Mouse (Mus musculus): Measurements from ENCODE around the gene Rer1. TPM values are rescaled to one million over a fixed set of nuclear protein-coding genes. Genes with fewer than 3 reads are reported as not detected.
"Not testable (repeated sequence)": the region's sequence is repeated elsewhere in the genome, so short reads cannot be mapped to it uniquely, and the experiment has no call there.

Rer1 gene
- polyA plus RNA-seq, 1 experiment from 2014 or later: 144 TPM

DNA sequence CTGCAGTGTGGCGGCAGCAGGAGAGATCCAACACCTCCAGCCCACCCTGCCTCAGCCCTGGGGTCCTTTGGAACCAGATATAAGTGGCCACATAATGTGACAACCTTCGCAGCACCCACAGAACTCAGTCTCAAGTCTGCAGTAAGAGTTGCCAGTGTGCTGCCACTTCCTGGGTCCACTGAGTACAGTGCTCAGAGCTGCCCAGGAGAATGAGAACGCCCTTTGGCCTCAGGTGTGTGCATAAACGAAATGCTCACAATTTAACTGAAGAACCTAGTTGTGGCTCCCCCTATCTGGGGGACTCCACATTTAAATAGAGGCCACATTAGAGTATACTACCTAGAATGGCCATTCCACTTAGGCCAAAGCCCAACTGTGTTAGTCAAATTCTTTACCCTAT lies 2.6 kb downstream of the Rer1 start:
- DNase-seq (ENCODE audit: low spot score): no peak
- 91% methylated on average over 4 of the region's 4 CpGs for WGBS
- Histone ChIP-seq H3K27ac (no peak overlapping the region), H3K27me3 (ENCODE audit: insufficient read depth, poor library complexity, severe bottlenecking) (no peaks in the 10 kb centered on the region), H3K4me3 (no peak overlapping the region), H3K4me1 (replicated peaks) (peaks cover 37% of the 10 kb centered on the region), H3K9me3 (no peaks in the 10 kb centered on the region), H3K36me3 (peaks cover 53% of the 10 kb centered on the region)

DNA sequence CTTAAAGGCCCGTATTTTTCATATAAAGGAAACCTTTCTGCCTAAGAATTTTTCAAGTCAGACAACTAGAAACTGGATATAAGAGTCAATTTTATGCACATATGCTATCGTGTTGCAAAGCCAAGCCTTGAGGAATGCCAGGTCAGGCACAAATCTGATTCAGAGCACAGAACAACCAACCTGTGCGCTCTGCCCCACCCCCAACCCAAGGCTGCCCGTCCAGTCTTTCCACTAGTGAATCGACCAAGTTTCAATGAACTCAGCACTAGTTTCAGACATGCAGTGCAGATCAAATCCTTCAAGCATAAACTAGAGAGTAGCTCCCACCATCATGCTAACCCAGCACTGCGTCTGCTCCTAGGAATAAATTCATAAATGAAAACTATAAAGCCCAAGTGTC lies 6.5 kb downstream of the Rer1 start:
- Histone ChIP-seq H3K27ac (no peak overlapping the region), H3K36me3 (peaks cover 92% of the 10 kb centered on the region), H3K4me1 (replicated peaks) (peaks cover 16% of the 10 kb centered on the region), H3K9me3 (no peaks in the 10 kb centered on the region), H3K27me3 (ENCODE audit: insufficient read depth, poor library complexity, severe bottlenecking) (no peaks in the 10 kb centered on the region), H3K4me3 (no peak overlapping the region)
- WGBS: 89% methylated on average over 6 of the region's 6 CpGs
- no peak for DNase-seq (ENCODE audit: low spot score)

DNA sequence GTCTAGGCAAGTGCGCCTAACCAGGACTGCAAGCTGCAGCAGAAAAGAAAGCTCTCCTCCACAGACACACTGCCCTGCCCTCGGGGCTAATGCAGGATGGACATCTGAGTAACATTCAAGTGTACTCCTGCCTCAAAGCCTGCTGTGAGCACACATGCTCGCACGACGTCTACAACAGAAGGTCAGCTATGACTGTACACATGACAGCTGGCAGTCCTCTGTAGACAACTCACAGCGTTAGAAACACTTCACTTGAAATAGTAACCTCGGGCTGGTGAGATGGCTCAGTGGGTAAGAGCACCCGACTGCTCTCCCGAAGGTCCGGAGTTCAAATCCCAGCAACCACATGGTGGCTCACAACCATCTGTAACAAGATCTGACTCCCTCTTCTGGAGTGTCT lies 7.4 kb downstream of the Rer1 start:
- H3K4me1 ChIP-seq (replicated peaks); DNase-seq (ENCODE audit: low spot score); H3K27ac ChIP-seq; H3K4me3 ChIP-seq; H3K9me3 ChIP-seq; H3K27me3 ChIP-seq (ENCODE audit: insufficient read depth, poor library complexity, severe bottlenecking): not testable (repeated sequence)
- WGBS: 92% methylated on average over 10 of the region's 10 CpGs
- H3K36me3 ChIP-seq: peaks cover 98% of the 10 kb centered on the region

GRCm38 (mm10) chr4:155076677-155077076 lies 9.5 kb downstream of the Rer1 start:
- WGBS: 90% methylated on average over 9 of the region's 9 CpGs

GRCm38 (mm10) chr4:155075813-155076212 lies 10.4 kb downstream of the Rer1 start:
- Histone ChIP-seq H3K27me3 (ENCODE audit: insufficient read depth, poor library complexity, severe bottlenecking) (no peaks in the 10 kb centered on the region), H3K9me3 (no peaks in the 10 kb centered on the region), H3K36me3 (peaks cover 100% of the 10 kb centered on the region), H3K4me1 (replicated peaks) (no peaks in the 10 kb centered on the region), H3K27ac (no peak overlapping the region), H3K4me3 (no peak overlapping the region)
- WGBS: 92% methylated on average over 2 of the region's 2 CpGs
- no peak for DNase-seq (ENCODE audit: low spot score)

More at GRCm38 (mm10) chr4:155076677-155077076, 9.5 kb downstream of the Rer1 start:
- no peak for DNase-seq (ENCODE audit: low spot score)
- Histone ChIP-seq H3K27me3 (ENCODE audit: insufficient read depth, poor library complexity, severe bottlenecking) (no peaks in the 10 kb centered on the region), H3K36me3 (peaks cover 98% of the 10 kb centered on the region), H3K9me3 (no peaks in the 10 kb centered on the region), H3K27ac (no peak overlapping the region), H3K4me3 (no peak overlapping the region), H3K4me1 (replicated peaks) (no peaks in the 10 kb centered on the region)

- WGBS: 92% methylated on average over 9 of the region's 9 CpGs
- no peaks in the 10 kb centered on the region for H3K4me1 ChIP-seq (replicated peaks)
- no peak overlapping the region for H3K4me3 ChIP-seq
- DNase-seq (ENCODE audit: low spot score): no peak
- peaks cover 100% of the 10 kb centered on the region for H3K36me3 ChIP-seq
- H3K9me3 ChIP-seq: no peaks in the 10 kb centered on the region
- H3K27me3 ChIP-seq (ENCODE audit: insufficient read depth, poor library complexity, severe bottlenecking): no peaks in the 10 kb centered on the region
- H3K27ac ChIP-seq: no peak overlapping the region
Measured at GRCm38 (mm10) chr4:155075137-155075536, 11.0 kb downstream of the Rer1 start.

DNA sequence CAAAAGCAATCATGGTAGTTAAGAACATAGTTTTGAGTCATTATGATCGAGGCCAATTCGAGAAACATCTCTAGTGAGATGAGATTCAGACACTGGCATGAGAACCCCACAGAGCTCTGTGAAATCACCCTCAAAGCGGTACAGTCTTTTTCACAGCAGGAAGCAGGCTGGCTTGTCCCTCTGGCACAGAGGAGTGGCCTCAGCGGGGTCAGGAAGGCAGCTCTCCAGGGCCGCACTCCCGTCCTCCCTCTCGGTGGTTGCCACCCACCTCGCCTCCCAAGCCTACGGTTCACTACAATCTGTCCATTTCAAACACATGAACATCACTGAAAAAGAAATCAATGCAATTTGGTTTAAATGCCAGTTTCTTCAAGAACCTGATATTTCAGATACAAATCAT lies 11.8 kb downstream of the Rer1 start:
- H3K27ac ChIP-seq: no peak overlapping the region
- H3K9me3 ChIP-seq: no peaks in the 10 kb centered on the region
- WGBS: 80% methylated on average over 9 of the region's 9 CpGs
- H3K27me3 ChIP-seq (ENCODE audit: insufficient read depth, poor library complexity, severe bottlenecking): no peaks in the 10 kb centered on the region
- peaks cover 100% of the 10 kb centered on the region for H3K36me3 ChIP-seq
- H3K4me1 ChIP-seq (replicated peaks): no peaks in the 10 kb centered on the region
- DNase-seq (ENCODE audit: low spot score): no peak
- no peak overlapping the region for H3K4me3 ChIP-seq

DNA sequence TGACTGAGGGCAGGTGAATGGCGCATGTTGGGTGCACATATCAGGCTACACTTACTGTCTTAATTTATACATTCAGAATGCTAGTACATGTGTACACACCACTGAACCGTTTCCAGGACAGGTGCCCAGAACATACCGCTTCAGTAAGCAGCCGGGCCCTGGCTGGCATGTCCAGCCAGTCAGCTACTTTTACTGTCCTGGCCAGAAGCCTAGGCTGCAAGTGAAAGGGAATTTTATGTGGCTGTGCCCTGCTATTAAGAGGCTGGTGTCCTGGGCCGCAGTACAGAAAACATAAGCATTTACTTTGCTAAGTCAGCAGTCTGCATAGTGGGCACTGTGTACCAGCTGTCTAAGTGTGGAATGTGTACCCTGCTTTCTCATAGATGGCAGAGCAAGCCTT lies 15.3 kb downstream of the Rer1 start:
- no peak for DNase-seq (ENCODE audit: low spot score)
- Histone ChIP-seq H3K9me3 (no peaks in the 10 kb centered on the region), H3K27me3 (ENCODE audit: insufficient read depth, poor library complexity, severe bottlenecking) (no peaks in the 10 kb centered on the region), H3K36me3 (peaks cover 76% of the 10 kb centered on the region), H3K4me1 (replicated peaks) (peaks cover 28% of the 10 kb centered on the region), H3K4me3 (no peak overlapping the region), H3K27ac (no peak overlapping the region)
- WGBS: 94% methylated on average over 5 of the region's 5 CpGs

DNA sequence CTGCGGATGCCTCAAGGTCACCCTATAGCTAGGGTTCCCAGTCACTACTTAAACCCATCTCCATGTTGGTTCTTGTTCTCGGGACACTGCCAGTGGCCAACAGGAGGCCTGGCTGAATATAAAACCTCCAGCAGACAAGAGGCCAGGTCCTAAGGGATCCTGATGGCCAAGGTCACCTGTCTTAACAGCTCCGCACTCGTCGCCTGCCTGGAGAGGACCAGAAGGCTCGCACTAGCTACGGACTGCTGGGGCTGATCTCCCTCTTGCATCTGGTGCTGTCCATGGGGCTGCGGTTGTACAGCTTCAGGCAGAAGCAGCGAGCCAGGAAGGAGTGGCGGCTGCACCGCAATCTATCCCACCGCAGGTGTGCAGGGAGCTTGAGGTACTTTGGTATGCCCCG lies 16.0 kb downstream of the Rer1 start:
- H3K27me3 ChIP-seq (ENCODE audit: insufficient read depth, poor library complexity, severe bottlenecking): no peaks in the 10 kb centered on the region
- no peak for DNase-seq (ENCODE audit: low spot score)
- H3K27ac ChIP-seq: no peak overlapping the region
- H3K4me3 ChIP-seq: no peak overlapping the region
- no peaks in the 10 kb centered on the region for H3K9me3 ChIP-seq
- 93% methylated on average over 13 of the region's 13 CpGs for WGBS
- H3K36me3 ChIP-seq: peaks cover 69% of the 10 kb centered on the region
- peaks cover 31% of the 10 kb centered on the region for H3K4me1 ChIP-seq (replicated peaks)

DNA sequence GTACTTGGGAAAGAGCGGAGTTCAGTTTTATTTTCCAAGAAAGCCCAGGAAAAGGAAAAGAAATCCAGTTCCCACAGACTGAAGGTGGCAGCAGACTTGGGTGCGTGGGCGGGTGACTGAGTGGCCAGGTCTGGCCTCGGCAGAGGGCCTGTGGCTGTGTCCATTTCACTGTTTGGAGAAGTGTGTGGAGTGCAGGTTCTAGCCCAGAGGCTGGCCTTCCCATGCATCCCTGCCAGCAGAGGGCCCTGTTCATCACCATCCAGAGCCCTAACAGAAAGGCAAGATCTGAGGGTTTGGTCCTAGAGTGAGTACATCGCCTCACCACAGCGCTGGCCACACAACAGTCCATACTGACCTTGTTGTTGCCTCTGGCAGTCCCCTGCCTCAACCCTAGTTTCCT lies 17.0 kb downstream of the Rer1 start:
- Histone ChIP-seq H3K27me3 (ENCODE audit: insufficient read depth, poor library complexity, severe bottlenecking) (no peaks in the 10 kb centered on the region), H3K4me3 (no peak overlapping the region), H3K36me3 (peaks cover 59% of the 10 kb centered on the region), H3K4me1 (replicated peaks) (peaks cover 36% of the 10 kb centered on the region), H3K9me3 (no peaks in the 10 kb centered on the region), H3K27ac (no peak overlapping the region)
- DNase-seq (ENCODE audit: low spot score): no peak
- 86% methylated on average over 6 of the region's 6 CpGs for WGBS

DNA sequence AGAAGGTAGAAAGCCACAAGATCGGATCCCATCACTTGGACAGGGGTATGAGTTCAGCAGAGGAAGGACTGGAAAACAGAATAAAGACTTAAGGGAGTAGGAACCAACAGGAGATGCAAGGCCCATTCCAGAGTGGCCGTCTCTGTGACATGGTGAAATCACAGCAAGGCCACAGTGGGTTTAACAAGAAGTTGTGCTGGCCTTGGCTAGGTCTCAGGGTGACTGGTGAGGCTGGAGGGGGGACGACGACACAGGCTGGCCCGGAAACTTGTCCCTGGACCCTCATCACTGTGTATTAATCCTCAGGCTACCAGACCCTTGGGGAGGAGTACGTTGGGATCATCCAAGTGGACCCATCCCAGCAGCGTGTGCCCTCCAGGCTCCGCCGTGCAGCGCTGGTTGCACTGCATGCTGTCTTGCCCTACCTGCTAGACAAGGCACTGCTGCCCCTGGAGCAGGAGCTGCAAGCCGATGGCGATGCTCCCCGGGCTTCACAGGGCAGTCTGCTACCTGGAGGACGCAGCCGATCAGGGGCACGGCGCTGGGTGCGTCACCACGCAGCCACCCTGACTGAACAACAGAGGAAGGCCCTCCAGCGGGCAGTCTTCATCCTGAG lies 17.7 kb downstream of the Rer1 start:
- DNase-seq (ENCODE audit: low spot score): no peak
- Histone ChIP-seq H3K36me3 (peaks cover 52% of the 10 kb centered on the region), H3K27ac (no peak overlapping the region), H3K27me3 (ENCODE audit: insufficient read depth, poor library complexity, severe bottlenecking) (peaks cover 3% of the 10 kb centered on the region; the same call in 1 of the 2 replicates), H3K9me3 (no peaks in the 10 kb centered on the region), H3K4me3 (peak overlapping the region; percentile 79; the same call in 1 of the 2 replicates), H3K4me1 (replicated peaks) (peaks cover 42% of the 10 kb centered on the region)
- 94% methylated on average over 20 of the region's 20 CpGs for WGBS

GRCm38 (mm10) chr4:155066834-155067522 lies 19.2 kb downstream of the Rer1 start, which contains the start of gene Pex10:
Gene Pex10 (plus strand): TSS chr4:155067016.
- H3K27ac ChIP-seq: peak within 1 kb of the TSS; percentile 90
- H3K27me3 ChIP-seq (ENCODE audit: insufficient read depth, poor library complexity, severe bottlenecking): peaks cover 3% of the 10 kb centered on the region; the same call in 1 of the 2 replicates
- H3K36me3 ChIP-seq: peaks cover 37% of the 10 kb centered on the region
- H3K9me3 ChIP-seq: no peaks in the 10 kb centered on the region
- peak within 1 kb of the TSS; percentile 79 for H3K4me3 ChIP-seq
- H3K4me1 ChIP-seq (replicated peaks): peaks cover 49% of the 10 kb centered on the region
- peak; percentile 99 for DNase-seq (ENCODE audit: low spot score)
- WGBS: under 1% methylated on average over 48 of the region's 48 CpGs

DNA sequence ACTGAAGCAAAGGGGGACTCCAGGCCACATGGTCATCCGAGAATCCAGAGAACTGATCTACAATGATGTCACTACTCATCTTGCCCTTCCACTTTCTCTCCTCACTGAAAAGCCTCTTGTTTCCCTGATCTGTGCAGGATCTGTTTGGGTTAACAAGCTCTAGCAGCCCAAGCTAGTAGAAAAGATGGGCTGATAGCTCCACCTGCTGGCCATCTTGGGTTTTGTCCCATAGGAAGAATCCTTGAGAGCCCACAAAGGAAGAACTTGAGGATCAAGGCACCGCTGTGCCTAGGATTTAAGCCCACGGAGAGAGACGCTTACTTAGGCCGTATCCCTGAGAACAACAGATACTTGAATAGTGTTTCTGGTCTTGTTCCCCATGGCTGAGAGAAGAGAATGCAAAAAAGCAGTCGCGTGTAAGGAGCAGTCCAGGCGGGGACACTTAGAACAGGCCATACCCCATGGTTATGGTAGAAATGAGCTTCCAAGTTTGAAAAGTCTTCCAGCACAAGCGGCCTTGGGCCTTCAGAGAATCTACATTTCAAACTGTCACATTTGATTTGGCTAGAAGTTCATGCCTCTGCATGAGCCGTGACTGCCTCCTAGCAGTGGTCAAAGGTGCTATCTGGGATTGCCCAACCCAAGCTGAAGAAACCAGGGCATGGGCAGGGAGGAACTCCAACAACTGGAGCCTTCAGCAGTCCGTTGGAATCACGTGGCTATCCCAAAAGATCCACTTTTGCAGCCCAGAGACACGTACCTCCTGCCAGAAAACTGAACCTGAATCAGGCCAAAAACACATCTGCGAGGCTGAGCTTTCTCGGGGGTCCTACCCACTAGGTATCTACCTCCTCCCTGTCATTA lies 20.0 kb downstream of the Rer1 start:
- Histone ChIP-seq H3K4me3 (peak overlapping the region; percentile 79), H3K4me1 (replicated peaks) (peaks cover 54% of the 10 kb centered on the region), H3K9me3 (no peaks in the 10 kb centered on the region), H3K27me3 (ENCODE audit: insufficient read depth, poor library complexity, severe bottlenecking) (peaks cover 3% of the 10 kb centered on the region; the same call in 1 of the 2 replicates), H3K27ac (peak overlapping the region; percentile 90), H3K36me3 (peaks cover 29% of the 10 kb centered on the region)
- 5% methylated on average over 15 of the region's 15 CpGs for WGBS
- peak; percentile 94 for DNase-seq (ENCODE audit: low spot score)
